Mouse (Mus musculus) limb, embryonic 14.5 days (tissue): Measurements from ENCODE around the gene Bbs1. TPM values are rescaled to one million over a fixed set of nuclear protein-coding genes. Genes with fewer than 3 reads are reported as not detected.

Experiments used
- ATAC-seq: fragments of 200-750 bp; cut with Nextera tagmentation; 2 replicates; pipeline ENCODE4 v1.8.0; 2017; ENCODE audit warnings: low read depth, moderate number of reproducible peaks, moderate TSS enrichment; ENCODE audit not compliant: low FRiP score
- DNase-seq: peaks from one replicate; pipeline ENCODE4 v3.0.0-alpha.2; 2015; ENCODE audit warnings: low spot score
- H3K27ac ChIP-seq: fragments of 300-500 bp; sonication (generic); replicated peaks from 2 replicates; pipeline ENCODE4 v1.5.1; 2014; ENCODE audit warnings: low read depth, mild to moderate bottlenecking, low read length, moderate library complexity, mixed read lengths
- H3K27me3 ChIP-seq: fragments of 300-500 bp; sonication (generic); 2 replicates; pipeline ENCODE4 v1.6.1; 2014; ENCODE audit warnings: low read length, mixed read lengths; ENCODE audit not compliant: control insufficient read depth, insufficient read depth
- H3K36me3 ChIP-seq: fragments of 300-500 bp; sonication (generic); 2 replicates; pipeline ENCODE4 v1.6.1; 2014; ENCODE audit warnings: mild to moderate bottlenecking, low read length, moderate library complexity, mixed read lengths; ENCODE audit not compliant: control insufficient read depth, insufficient read depth
- H3K4me1 ChIP-seq: fragments of 300-500 bp; sonication (generic); 2 replicates; pipeline ENCODE4 v1.6.1; 2014; ENCODE audit warnings: antibody characterized with exemption, low read length, mixed read lengths; ENCODE audit not compliant: control insufficient read depth, insufficient read depth
- H3K4me2 ChIP-seq: fragments of 300-500 bp; sonication (generic); replicated peaks from 2 replicates; pipeline ENCODE4 v1.6.1; 2014; ENCODE audit warnings: low read depth, mild to moderate bottlenecking, low read length, moderate library complexity; ENCODE audit not compliant: severe bottlenecking
- H3K4me3 ChIP-seq: fragments of 300-500 bp; sonication (generic); replicated peaks from 2 replicates; pipeline ENCODE4 v1.5.1; 2014; ENCODE audit warnings: low read length
- H3K9ac ChIP-seq: fragments of 300-500 bp; sonication (generic); 2 replicates; pipeline ENCODE4 v1.6.1; 2014; ENCODE audit warnings: mild to moderate bottlenecking, low read depth, low read length, moderate library complexity; ENCODE audit not compliant: severe bottlenecking
- H3K9me3 ChIP-seq: fragments of 300-500 bp; sonication (generic); 2 replicates; pipeline ENCODE4 v1.6.1; 2016; ENCODE audit warnings: low read length; ENCODE audit not compliant: control insufficient read depth
- POLR2A ChIP-seq: fragments of 200-500 bp; IDR thresholded peaks from 2 replicates; pipeline ENCODE4 v1.8.0; 2012; ENCODE audit warnings: inconsistent platforms, mild to moderate bottlenecking, moderate library complexity, borderline replicate concordance; ENCODE audit not compliant: insufficient read depth, insufficient read length; ENCODE audit errors: extremely low read depth
- WGBS: fragments of 180-500 bp; shearing (Covaris S2); extraction: QIAGEN DNeasy Blood & Tissue Kit; methylation state at CpG from one replicate; pipeline ENCODE4 v1.1.7; 2014; 5-methylcytosine and 5-hydroxymethylcytosine counted together
- polyA plus RNA-seq, 2 experiments: library from polyadenylated mRNA; depleted of rRNA in 1 of 2; stranded (reverse) in 1 of 2; unstranded in 1 of 2; fragments of >200 nt; fragmentation: Nextera tagmentation in 1 of 2; extraction: Ambion mirVana in 1 of 2; gene quantifications; 2 replicates each; pipeline versions ENCODE4 v1.2.1 to v1.2.3; 2012 to 2014

Gene Bbs1
- polyA plus RNA-seq, 2 experiments: 3.8 to 7.6 TPM

DNA sequence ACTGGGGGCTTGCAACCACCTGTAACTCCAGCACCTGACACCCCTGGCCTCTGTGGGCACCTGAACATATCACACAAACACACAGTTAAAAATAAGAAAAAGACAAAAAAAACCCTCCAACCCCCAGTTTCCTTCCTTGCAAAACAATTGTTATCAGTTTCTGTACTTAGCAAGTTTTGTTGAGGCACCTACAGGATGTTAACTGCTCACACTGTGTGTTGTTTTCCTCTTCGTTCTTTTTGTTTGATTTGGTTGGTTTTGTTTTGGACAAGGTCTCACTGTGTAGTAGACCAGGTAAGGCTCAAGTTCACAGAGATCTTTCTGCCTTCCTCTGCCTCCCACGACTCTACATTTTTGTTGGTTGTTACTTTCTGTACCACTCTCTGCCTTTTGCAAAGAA, 63.8 kb downstream of the Bbs1 start:
- Histone ChIP-seq H3K27me3 (peaks cover 15% of the 10 kb centered on the region), H3K9ac (no peak overlapping the region), H3K4me2 (no peak overlapping the region), H3K27ac (no peak overlapping the region), H3K9me3 (no peaks in the 10 kb centered on the region), H3K4me1 (peaks cover 10% of the 10 kb centered on the region), H3K36me3 (no peaks in the 10 kb centered on the region), H3K4me3 (no peak overlapping the region)
- ATAC-seq (no peak), DNase-seq (no peak)
- 72% methylated on average over 2 of the region's 2 CpGs for WGBS
- TF ChIP-seq POLR2A: no peak

DNA sequence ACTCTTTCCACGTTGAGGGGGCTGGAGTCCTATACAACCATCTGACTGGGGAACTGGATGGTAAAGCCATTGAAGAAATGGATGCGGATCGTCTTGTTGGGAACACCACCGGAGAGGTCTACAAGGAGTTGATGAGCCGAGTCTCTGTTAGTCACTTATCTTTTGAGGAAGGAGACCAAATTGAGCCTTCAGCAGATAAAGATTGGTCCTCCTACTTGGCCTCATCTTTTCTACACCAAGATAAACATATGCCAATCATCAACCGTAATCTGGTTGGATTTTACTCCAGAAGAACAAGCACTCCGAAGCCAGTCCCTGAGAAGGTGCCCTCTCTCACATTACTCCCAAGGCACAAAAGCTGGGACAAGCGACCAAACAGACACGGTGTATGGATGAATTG, 65.6 kb downstream of the Bbs1 start:
- H3K9ac ChIP-seq: no peak overlapping the region
- DNase-seq: no peak
- 84% methylated on average over 9 of the region's 9 CpGs for WGBS
- H3K4me1 ChIP-seq: peaks cover 10% of the 10 kb centered on the region
- no peak overlapping the region for H3K4me2 ChIP-seq
- H3K27me3 ChIP-seq: peaks cover 15% of the 10 kb centered on the region
- H3K36me3 ChIP-seq: no peaks in the 10 kb centered on the region; the same call in 1 of the 2 replicates
- no peaks in the 10 kb centered on the region for H3K9me3 ChIP-seq
- TF ChIP-seq POLR2A: no peak
- H3K4me3 ChIP-seq: no peak overlapping the region
- no peak for ATAC-seq
- H3K27ac ChIP-seq: no peak overlapping the region

DNA sequence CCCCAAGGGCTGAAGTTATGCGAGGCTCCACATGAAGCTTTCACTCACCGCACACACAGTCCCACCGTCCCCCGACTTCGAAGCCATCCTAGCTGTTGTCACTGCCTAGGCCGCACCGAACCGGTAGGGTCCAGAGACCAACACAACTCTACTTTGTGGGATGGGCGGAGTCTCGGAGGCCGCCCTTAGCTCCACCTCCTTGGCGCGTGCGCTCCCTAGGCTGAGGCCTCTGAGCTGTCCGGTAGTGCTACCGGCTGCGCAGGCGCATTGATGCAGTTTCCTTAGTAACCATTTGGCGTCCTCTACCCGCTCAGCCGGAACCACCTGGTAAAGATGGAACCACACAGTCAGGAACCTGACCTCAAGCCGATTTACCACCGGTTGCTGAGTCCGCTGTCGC, 67.3 kb downstream of the Bbs1 start, which contains the start of the genes Ccs and Ccdc87:
Ccs (minus strand) TSS at position 184 of the 400 bp plus-strand sequence.
Ccdc87 (plus strand) TSS at position 218 of the 400 bp plus-strand sequence.
- Histone ChIP-seq H3K9me3 (no peaks in the 10 kb centered on the region), H3K4me2 (peak within 1 kb of the TSS; percentile 95), H3K4me3 (peak within 1 kb of the TSS; percentile 58), H3K36me3 (no peaks in the 10 kb centered on the region; the same call in 1 of the 2 replicates), H3K27me3 (peaks cover 15% of the 10 kb centered on the region), H3K4me1 (peaks cover 10% of the 10 kb centered on the region), H3K9ac (peak within 1 kb of the TSS; percentile 73), H3K27ac (no peak within 1 kb of the TSS)
- WGBS: under 1% methylated on average over 25 of the region's 25 CpGs
- ATAC-seq: peak; percentile 99
- peak; percentile 37; the same call in 1 of the 2 replicates for TF ChIP-seq POLR2A
- peak; percentile 98 for DNase-seq

DNA sequence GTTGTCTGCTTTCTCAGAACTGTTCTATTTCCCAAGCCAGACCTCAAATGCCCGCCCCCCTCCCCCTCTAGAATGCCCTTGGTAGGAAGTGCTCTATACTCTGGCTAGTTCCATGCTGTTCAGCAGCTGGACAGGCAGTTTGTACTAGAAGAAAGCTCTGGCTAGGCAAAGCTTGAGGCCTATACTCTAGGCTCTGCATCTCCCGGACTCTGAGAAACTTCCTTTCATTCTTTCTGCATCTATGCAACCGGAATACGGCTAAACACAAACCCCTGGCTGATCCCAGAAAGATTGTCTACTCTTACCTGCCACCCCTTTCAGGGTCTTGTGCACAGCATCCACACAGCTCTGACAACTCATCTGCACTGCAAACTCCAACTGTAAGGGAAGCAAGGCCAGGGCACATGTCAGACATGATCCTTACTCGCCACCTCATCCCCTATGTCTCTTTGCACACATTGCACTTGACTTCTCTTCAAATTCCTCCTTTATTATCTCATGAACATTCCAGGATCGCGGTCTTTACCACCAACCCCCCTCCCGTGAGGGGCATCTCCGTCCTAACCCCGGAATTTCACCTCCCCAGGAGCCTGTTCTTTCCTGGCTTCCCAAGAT, 67.8 kb downstream of the Bbs1 start:
- H3K9ac ChIP-seq: peak overlapping the region; percentile 73
- peaks cover 5% of the 10 kb centered on the region; the same call in 1 of the 2 replicates for H3K36me3 ChIP-seq
- ATAC-seq (no peak), DNase-seq (no peak)
- H3K27me3 ChIP-seq: peaks cover 15% of the 10 kb centered on the region
- peak overlapping the region; percentile 58 for H3K4me3 ChIP-seq
- peaks cover 10% of the 10 kb centered on the region for H3K4me1 ChIP-seq
- no peak overlapping the region for H3K27ac ChIP-seq
- H3K9me3 ChIP-seq: no peaks in the 10 kb centered on the region
- 37% methylated on average over 10 of the region's 10 CpGs for WGBS
- TF ChIP-seq POLR2A: no peak
- H3K4me2 ChIP-seq: peak overlapping the region; percentile 95

DNA sequence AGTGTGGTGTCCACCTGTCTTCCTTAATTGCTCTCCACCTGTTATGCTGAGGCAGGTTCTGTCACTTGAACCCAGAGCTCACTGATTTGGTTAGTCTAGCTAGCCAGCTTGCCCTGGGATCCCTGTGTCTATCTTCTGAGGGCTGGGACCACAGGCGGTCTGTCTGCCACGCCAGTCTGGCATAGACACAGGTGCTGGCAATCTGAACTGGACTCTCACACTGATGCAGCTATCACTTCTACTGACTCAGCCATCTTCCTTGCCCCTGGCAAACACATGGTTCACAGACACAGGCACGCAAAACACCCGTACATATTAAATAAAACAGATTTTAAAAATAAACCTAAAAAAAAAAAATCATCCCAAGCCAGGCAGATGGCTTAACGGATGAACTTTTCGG, 69.4 kb downstream of the Bbs1 start:
- H3K27me3 ChIP-seq: peaks cover 15% of the 10 kb centered on the region
- H3K9me3 ChIP-seq: no peaks in the 10 kb centered on the region
- TF ChIP-seq POLR2A: no peak
- H3K9ac ChIP-seq: no peak overlapping the region
- DNase-seq: no peak
- peaks cover 19% of the 10 kb centered on the region for H3K36me3 ChIP-seq
- H3K4me1 ChIP-seq: peaks cover 10% of the 10 kb centered on the region
- no peak overlapping the region for H3K27ac ChIP-seq
- H3K4me2 ChIP-seq: no peak overlapping the region
- ATAC-seq: no peak
- 95% methylated on average over 6 of the region's 6 CpGs for WGBS
- H3K4me3 ChIP-seq: no peak overlapping the region

Other genes with a start within 250 kb of the Bbs1 start
- 1.4 and 1.9 TPM in 2 replicates for gene Gm960, start 208.0 kb downstream of the Bbs1 start, polyA plus RNA-seq (2012; rRNA removed)
- gene Gm960, start 208.0 kb downstream of the Bbs1 start, polyA plus RNA-seq (2014; fragmentation: Nextera tagmentation; extraction: Ambion mirVana): 3.1 and 3.7 TPM in 2 replicates
- gene Sptbn2, start 195.5 kb downstream of the Bbs1 start, polyA plus RNA-seq (2012; rRNA removed): 1.9 and 2.5 TPM in 2 replicates
- gene Sptbn2, start 195.5 kb downstream of the Bbs1 start, polyA plus RNA-seq (2014; fragmentation: Nextera tagmentation; extraction: Ambion mirVana): 4.2 TPM in 2 replicates
- gene Rbm4b, start 150.1 kb downstream of the Bbs1 start, polyA plus RNA-seq (2012; rRNA removed): 36.9 and 38.1 TPM in 2 replicates
- 63.2 and 71.8 TPM in 2 replicates for gene Rbm4b, start 150.1 kb downstream of the Bbs1 start, polyA plus RNA-seq (2014; fragmentation: Nextera tagmentation; extraction: Ambion mirVana)
- 107 and 111 TPM in 2 replicates for gene Rbm4, start 112.7 kb downstream of the Bbs1 start, polyA plus RNA-seq (2012; rRNA removed)
- gene Rbm4, start 112.7 kb downstream of the Bbs1 start, polyA plus RNA-seq (2014; fragmentation: Nextera tagmentation; extraction: Ambion mirVana): 78.9 and 82.6 TPM in 2 replicates
- 36.0 and 83.7 TPM in 2 replicates for gene Gm21992, start 95.0 kb downstream of the Bbs1 start, polyA plus RNA-seq (2012; rRNA removed)
- gene Gm21992, start 95.0 kb downstream of the Bbs1 start, polyA plus RNA-seq (2014; fragmentation: Nextera tagmentation; extraction: Ambion mirVana): 15.5 and 22.0 TPM in 2 replicates
- gene Rbm14, start 95.0 kb downstream of the Bbs1 start, polyA plus RNA-seq (2012; rRNA removed): 69.9 and 98.5 TPM in 2 replicates
- gene Rbm14, start 95.0 kb downstream of the Bbs1 start, polyA plus RNA-seq (2014; fragmentation: Nextera tagmentation; extraction: Ambion mirVana): 69.8 and 71.9 TPM in 2 replicates
- gene Ccs, start 67.3 kb downstream of the Bbs1 start, polyA plus RNA-seq (2012; rRNA removed): 57.2 and 65.9 TPM in 2 replicates
- gene Ccs, start 67.3 kb downstream of the Bbs1 start, polyA plus RNA-seq (2014; fragmentation: Nextera tagmentation; extraction: Ambion mirVana): 63.2 and 64.8 TPM in 2 replicates
- gene Ccdc87, start 67.3 kb downstream of the Bbs1 start, polyA plus RNA-seq (2012; rRNA removed): 0.03 and 0.05 TPM in 2 replicates
- 0.06 and 0.26 TPM in 2 replicates for gene Ccdc87, start 67.3 kb downstream of the Bbs1 start, polyA plus RNA-seq (2014; fragmentation: Nextera tagmentation; extraction: Ambion mirVana)
- 49.9 and 84.7 TPM in 2 replicates for gene Ctsf, start 51.5 kb downstream of the Bbs1 start, polyA plus RNA-seq (2012; rRNA removed)
- gene Ctsf, start 51.5 kb downstream of the Bbs1 start, polyA plus RNA-seq (2014; fragmentation: Nextera tagmentation; extraction: Ambion mirVana): 38.9 and 45.9 TPM in 2 replicates
- gene Actn3, start 28.7 kb downstream of the Bbs1 start, polyA plus RNA-seq (2012; rRNA removed): 8.3 and 8.7 TPM in 2 replicates
- 11.9 and 12.9 TPM in 2 replicates for gene Actn3, start 28.7 kb downstream of the Bbs1 start, polyA plus RNA-seq (2014; fragmentation: Nextera tagmentation; extraction: Ambion mirVana)
- gene Zdhhc24, start 28.0 kb downstream of the Bbs1 start, polyA plus RNA-seq (2012; rRNA removed): 22.7 and 30.9 TPM in 2 replicates
- 7.7 and 9.7 TPM in 2 replicates for gene Zdhhc24, start 28.0 kb downstream of the Bbs1 start, polyA plus RNA-seq (2014; fragmentation: Nextera tagmentation; extraction: Ambion mirVana)
- gene Dpp3, start 21.7 kb upstream of the Bbs1 start, polyA plus RNA-seq (2012; rRNA removed): 96.5 and 116 TPM in 2 replicates
- 90.9 and 94.0 TPM in 2 replicates for gene Dpp3, start 21.7 kb upstream of the Bbs1 start, polyA plus RNA-seq (2014; fragmentation: Nextera tagmentation; extraction: Ambion mirVana)
- 2.7 and 5.1 TPM in 2 replicates for gene Peli3, start 36.5 kb upstream of the Bbs1 start, polyA plus RNA-seq (2012; rRNA removed)
- gene Peli3, start 36.5 kb upstream of the Bbs1 start, polyA plus RNA-seq (2014; fragmentation: Nextera tagmentation; extraction: Ambion mirVana): 1.8 and 2.5 TPM in 2 replicates
- gene Mrpl11, start 55.5 kb upstream of the Bbs1 start, polyA plus RNA-seq (2012; rRNA removed): 59.5 and 74.3 TPM in 2 replicates
- gene Mrpl11, start 55.5 kb upstream of the Bbs1 start, polyA plus RNA-seq (2014; fragmentation: Nextera tagmentation; extraction: Ambion mirVana): 105 and 108 TPM in 2 replicates
- 0.50 and 0.60 TPM in 2 replicates for gene Npas4, start 83.7 kb upstream of the Bbs1 start, polyA plus RNA-seq (2012; rRNA removed)
- not detected in 2 replicates for gene Npas4, start 83.7 kb upstream of the Bbs1 start, polyA plus RNA-seq (2014; fragmentation: Nextera tagmentation; extraction: Ambion mirVana)
- 15.7 and 25.5 TPM in 2 replicates for gene Slc29a2, start 117.2 kb upstream of the Bbs1 start, polyA plus RNA-seq (2012; rRNA removed)
- gene Slc29a2, start 117.2 kb upstream of the Bbs1 start, polyA plus RNA-seq (2014; fragmentation: Nextera tagmentation; extraction: Ambion mirVana): 3.7 and 5.0 TPM in 2 replicates
- gene B4gat1, start 132.2 kb upstream of the Bbs1 start, polyA plus RNA-seq (2012; rRNA removed): 31.3 and 46.6 TPM in 2 replicates
- gene B4gat1, start 132.2 kb upstream of the Bbs1 start, polyA plus RNA-seq (2014; fragmentation: Nextera tagmentation; extraction: Ambion mirVana): 43.7 and 45.2 TPM in 2 replicates
- 1.3 and 2.5 TPM in 2 replicates for gene AC124502.3, start 132.3 kb upstream of the Bbs1 start, polyA plus RNA-seq (2012; rRNA removed)
- 0.84 and 1.7 TPM in 2 replicates for gene AC124502.3, start 132.3 kb upstream of the Bbs1 start, polyA plus RNA-seq (2014; fragmentation: Nextera tagmentation; extraction: Ambion mirVana)
- 30.2 TPM in 2 replicates for gene Brms1, start 134.7 kb upstream of the Bbs1 start, polyA plus RNA-seq (2012; rRNA removed)
- gene Brms1, start 134.7 kb upstream of the Bbs1 start, polyA plus RNA-seq (2014; fragmentation: Nextera tagmentation; extraction: Ambion mirVana): 38.1 and 38.9 TPM in 2 replicates
- gene Rin1, start 143.9 kb upstream of the Bbs1 start, polyA plus RNA-seq (2012; rRNA removed): 4.9 and 6.1 TPM in 2 replicates
- 2.5 and 2.6 TPM in 2 replicates for gene Rin1, start 143.9 kb upstream of the Bbs1 start, polyA plus RNA-seq (2014; fragmentation: Nextera tagmentation; extraction: Ambion mirVana)
- gene Cd248, start 161.4 kb upstream of the Bbs1 start, polyA plus RNA-seq (2012; rRNA removed): 97.5 and 115 TPM in 2 replicates
- 123 and 127 TPM in 2 replicates for gene Cd248, start 161.4 kb upstream of the Bbs1 start, polyA plus RNA-seq (2014; fragmentation: Nextera tagmentation; extraction: Ambion mirVana)
- 0.96 and 1.4 TPM in 2 replicates for gene Tmem151a, start 178.9 kb upstream of the Bbs1 start, polyA plus RNA-seq (2012; rRNA removed)
- gene Tmem151a, start 178.9 kb upstream of the Bbs1 start, polyA plus RNA-seq (2014; fragmentation: Nextera tagmentation; extraction: Ambion mirVana): 1.8 and 2.1 TPM in 2 replicates
- 121 and 130 TPM in 2 replicates for gene Yif1a, start 181.9 kb upstream of the Bbs1 start, polyA plus RNA-seq (2012; rRNA removed)
- 129 and 144 TPM in 2 replicates for gene Yif1a, start 181.9 kb upstream of the Bbs1 start, polyA plus RNA-seq (2014; fragmentation: Nextera tagmentation; extraction: Ambion mirVana)
- 40.8 and 60.9 TPM in 2 replicates for gene Cnih2, start 191.9 kb upstream of the Bbs1 start, polyA plus RNA-seq (2012; rRNA removed)
- gene Cnih2, start 191.9 kb upstream of the Bbs1 start, polyA plus RNA-seq (2014; fragmentation: Nextera tagmentation; extraction: Ambion mirVana): 40.5 and 45.1 TPM in 2 replicates
- gene Rab1b, start 200.4 kb upstream of the Bbs1 start, polyA plus RNA-seq (2012; rRNA removed): 192 and 235 TPM in 2 replicates
- gene Rab1b, start 200.4 kb upstream of the Bbs1 start, polyA plus RNA-seq (2014; fragmentation: Nextera tagmentation; extraction: Ambion mirVana): 249 and 255 TPM in 2 replicates
- 45.8 and 54.0 TPM in 2 replicates for gene Klc2, start 211.9 kb upstream of the Bbs1 start, polyA plus RNA-seq (2012; rRNA removed)
- 14.9 and 16.3 TPM in 2 replicates for gene Klc2, start 211.9 kb upstream of the Bbs1 start, polyA plus RNA-seq (2014; fragmentation: Nextera tagmentation; extraction: Ambion mirVana)